Mouse (Mus musculus) midbrain, embryonic 13.5 days (tissue): Measurements from ENCODE around the gene Pdx1. TPM values are rescaled to one million over a fixed set of nuclear protein-coding genes. Genes with fewer than 3 reads are reported as not detected.
A peak's percentile ranks its signal among the peaks of the same experiment; 100 is the strongest.

Experiments
- ATAC-seq: fragments of 200-750 bp; cut with Nextera tagmentation; 2 replicates; pipeline ENCODE4 v1.8.0; 2017; ENCODE audit warnings: mild to moderate bottlenecking, moderate TSS enrichment, moderate library complexity
- H3K27ac ChIP-seq: fragments of 300-500 bp; sonication (generic); 2 replicates; pipeline ENCODE4 v1.5.1; 2015; ENCODE audit warnings: inconsistent platforms, mild to moderate bottlenecking, moderate library complexity
- H3K27me3 ChIP-seq: fragments of 300-500 bp; sonication (generic); 2 replicates; pipeline ENCODE4 v1.6.1; 2015; ENCODE audit warnings: mild to moderate bottlenecking, inconsistent platforms
- H3K36me3 ChIP-seq: fragments of 300-500 bp; sonication (generic); 2 replicates; pipeline ENCODE4 v1.6.1; 2015; ENCODE audit warnings: mild to moderate bottlenecking, inconsistent platforms
- H3K4me1 ChIP-seq: fragments of 300-500 bp; sonication (generic); replicated peaks from 2 replicates; pipeline ENCODE4 v1.6.1; 2015; ENCODE audit warnings: inconsistent platforms
- H3K4me2 ChIP-seq: fragments of 300-500 bp; sonication (generic); replicated peaks from 2 replicates; pipeline ENCODE4 v1.6.1; 2015; ENCODE audit warnings: moderate library complexity, mild to moderate bottlenecking, inconsistent platforms
- H3K4me3 ChIP-seq: fragments of 300-500 bp; sonication (generic); replicated peaks from 2 replicates; pipeline ENCODE4 v1.5.1; 2015; ENCODE audit warnings: mild to moderate bottlenecking, inconsistent platforms
- H3K9ac ChIP-seq: fragments of 300-500 bp; sonication (generic); replicated peaks from 2 replicates; pipeline ENCODE4 v1.6.1; 2015; ENCODE audit warnings: mild to moderate bottlenecking, inconsistent platforms
- H3K9me3 ChIP-seq: fragments of 300-500 bp; sonication (generic); 2 replicates; pipeline ENCODE4 v1.6.1; 2016; ENCODE audit warnings: mild to moderate bottlenecking, inconsistent platforms
- WGBS: fragments of 180-500 bp; shearing (Covaris S2); methylation state at CpG from one replicate; pipeline ENCODE4 v1.1.7; 2015; 5-methylcytosine and 5-hydroxymethylcytosine counted together
- polyA plus RNA-seq: library from polyadenylated mRNA; unstranded; fragments of >200 nt; fragmentation: Nextera tagmentation; extraction: Ambion mirVana; gene quantifications from 2 replicates; pipeline ENCODE4 v1.2.1, GENCODE M21; 2015

Gene Pdx1
- polyA plus RNA-seq, 1 experiment from 2014 or later, result not detected

GRCm38 (mm10) chr5:147293127-147293910 lies 23.6 kb downstream of the Pdx1 start:
- 14% methylated on average over 18 of the region's 18 CpGs for WGBS
- peak; percentile 81 for ATAC-seq
- no peak overlapping the region for H3K4me2 ChIP-seq
- H3K4me3 ChIP-seq, result no peak overlapping the region
- no peaks in the 10 kb centered on the region for H3K4me1 ChIP-seq
- H3K9ac ChIP-seq, result no peak overlapping the region
- H3K27me3 ChIP-seq, result peaks cover 74% of the 10 kb centered on the region
- no peak overlapping the region for H3K27ac ChIP-seq
- H3K36me3 ChIP-seq, result no peaks in the 10 kb centered on the region
- H3K9me3 ChIP-seq, result no peaks in the 10 kb centered on the region

GRCm38 (mm10) chr5:147294121-147294520 lies 24.4 kb downstream of the Pdx1 start:
- Histone ChIP-seq H3K4me1 (peaks cover 1% of the 10 kb centered on the region), H3K27ac (no peak overlapping the region), H3K9me3 (no peaks in the 10 kb centered on the region), H3K9ac (no peak overlapping the region), H3K4me3 (no peak overlapping the region), H3K4me2 (no peak overlapping the region), H3K36me3 (no peaks in the 10 kb centered on the region), H3K27me3 (peaks cover 82% of the 10 kb centered on the region)
- 12% methylated on average over 20 of the region's 20 CpGs for WGBS
- ATAC-seq, result no peak

- Histone ChIP-seq H3K27ac (no peak overlapping the region), H3K9me3 (no peaks in the 10 kb centered on the region), H3K36me3 (no peaks in the 10 kb centered on the region), H3K4me3 (no peak overlapping the region), H3K4me2 (no peak overlapping the region), H3K9ac (no peak overlapping the region), H3K27me3 (peaks cover 99% of the 10 kb centered on the region), H3K4me1 (peaks cover 14% of the 10 kb centered on the region)
- 54% methylated on average over 5 of the region's 5 CpGs for WGBS
- no peak for ATAC-seq
Observed at GRCm38 (mm10) chr5:147297249-147297648, 27.5 kb downstream of the Pdx1 start.

- Histone ChIP-seq H3K4me3 (peak overlapping the region; percentile 18), H3K27ac (no peak overlapping the region), H3K9me3 (no peaks in the 10 kb centered on the region), H3K36me3 (no peaks in the 10 kb centered on the region), H3K27me3 (peaks cover 99% of the 10 kb centered on the region), H3K9ac (no peak overlapping the region), H3K4me1 (peaks cover 18% of the 10 kb centered on the region), H3K4me2 (peak overlapping the region; percentile 40)
- peak; percentile 74 for ATAC-seq
- WGBS, result under 1% methylated on average over 39 of the region's 41 CpGs
Observed at GRCm38 (mm10) chr5:147299255-147300000, 29.7 kb downstream of the Pdx1 start.

DNA sequence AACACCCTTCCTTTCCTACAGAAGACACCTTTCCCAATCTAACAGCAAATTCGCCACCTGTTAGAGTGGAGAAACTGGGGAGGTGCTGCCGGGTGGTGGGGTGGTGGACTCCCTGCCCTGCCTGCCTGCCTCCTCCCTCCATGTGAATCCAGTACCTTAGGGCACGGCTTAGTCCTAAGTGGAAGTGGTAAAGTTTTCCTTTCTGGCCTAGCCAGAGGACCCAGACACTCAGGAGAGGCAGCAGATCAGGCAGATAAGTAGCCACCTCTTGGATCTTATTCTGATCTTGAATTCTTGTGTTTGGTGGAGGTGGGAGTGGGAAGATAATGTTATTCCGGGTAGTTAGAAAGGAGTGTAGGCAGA lies 30.2 kb downstream of the Pdx1 start:
- peak overlapping the region; percentile 18 for H3K4me3 ChIP-seq
- H3K9ac ChIP-seq, result no peak overlapping the region
- no peak overlapping the region for H3K27ac ChIP-seq
- H3K36me3 ChIP-seq, result no peaks in the 10 kb centered on the region
- peaks cover 99% of the 10 kb centered on the region for H3K27me3 ChIP-seq
- H3K4me1 ChIP-seq, result peaks cover 24% of the 10 kb centered on the region
- 0 out of 2 replicates have a peak overlapping the region, but pooled peaks have one; percentile 40 for H3K4me2 ChIP-seq
- H3K9me3 ChIP-seq, result no peaks in the 10 kb centered on the region
- 5% methylated on average over 4 of the region's 4 CpGs for WGBS
- ATAC-seq, result 0 out of 2 replicates have a peak, but pooled peaks have one; percentile 32

DNA sequence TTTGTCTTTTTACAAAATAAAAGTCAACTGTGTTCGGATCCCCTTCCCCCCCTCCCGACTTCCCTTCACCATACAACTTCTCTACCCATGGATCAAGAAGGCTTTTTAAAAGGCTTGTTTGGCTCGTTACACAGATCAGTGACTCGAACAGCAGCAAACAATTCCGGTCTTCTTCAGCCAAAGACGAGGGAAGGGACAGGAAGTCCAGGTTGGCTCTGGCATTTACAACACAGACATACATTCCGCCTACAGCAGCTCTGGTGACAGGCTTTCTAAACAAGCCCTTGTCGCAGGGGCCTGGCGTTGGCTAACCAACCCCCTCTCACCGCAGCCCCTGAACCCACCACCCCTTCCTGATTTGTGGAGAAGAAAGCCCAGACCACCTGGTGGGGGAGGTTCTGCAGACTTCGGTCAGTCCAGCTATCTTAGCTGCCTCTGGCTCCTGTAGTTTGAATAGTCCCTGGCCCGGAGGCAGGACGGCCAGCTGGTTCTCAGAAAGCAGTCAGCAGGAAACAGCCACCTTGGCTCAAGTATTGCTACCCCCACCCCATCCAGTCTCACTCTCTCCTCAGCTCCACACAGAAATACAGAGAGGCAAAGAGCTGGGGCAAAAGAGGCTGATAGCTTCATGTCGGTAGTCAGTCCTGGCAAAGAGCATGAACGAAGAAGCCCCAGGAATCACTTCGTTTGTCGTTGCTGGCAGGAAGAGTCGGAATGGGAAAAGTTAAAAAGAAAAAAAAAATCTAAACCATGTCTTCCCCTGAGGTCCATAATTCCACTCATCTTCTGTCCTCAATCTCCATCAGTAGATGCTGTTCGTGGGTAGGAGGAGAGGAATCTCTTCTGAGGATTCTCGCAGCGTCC lies 31.4 kb downstream of the Pdx1 start:
- H3K4me3 ChIP-seq, result no peak overlapping the region
- H3K36me3 ChIP-seq, result no peaks in the 10 kb centered on the region
- no peak overlapping the region for H3K9ac ChIP-seq
- peaks cover 28% of the 10 kb centered on the region for H3K4me1 ChIP-seq
- no peak overlapping the region for H3K4me2 ChIP-seq
- peaks cover 99% of the 10 kb centered on the region for H3K27me3 ChIP-seq
- H3K27ac ChIP-seq, result no peak overlapping the region
- no peak for ATAC-seq
- WGBS, result 2% methylated on average over 21 of the region's 21 CpGs
- no peaks in the 10 kb centered on the region for H3K9me3 ChIP-seq

DNA sequence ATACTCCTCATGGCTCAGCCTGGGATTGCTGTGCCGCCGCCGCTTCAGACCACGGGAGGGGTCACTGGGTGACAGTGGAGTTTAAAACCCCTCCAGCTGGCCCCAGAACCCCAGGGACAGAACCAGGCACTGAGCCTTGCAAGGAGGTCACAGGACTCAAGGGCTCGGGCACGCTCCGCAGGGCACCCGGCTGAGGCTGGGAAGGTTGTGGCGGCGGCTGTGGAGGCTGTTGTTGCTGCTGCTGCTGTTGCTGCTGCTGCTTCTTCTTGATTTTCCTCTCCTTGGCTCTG lies 32.0 kb downstream of the Pdx1 start:
- WGBS, result under 1% methylated on average over 10 of the region's 10 CpGs
- Histone ChIP-seq H3K4me3 (no peak overlapping the region), H3K4me2 (no peak overlapping the region), H3K27ac (no peak overlapping the region), H3K36me3 (no peaks in the 10 kb centered on the region), H3K27me3 (peaks cover 100% of the 10 kb centered on the region), H3K4me1 (peaks cover 33% of the 10 kb centered on the region), H3K9ac (no peak overlapping the region), H3K9me3 (no peaks in the 10 kb centered on the region)
- ATAC-seq, result no peak

GRCm38 (mm10) chr5:147302141-147302540 lies 32.4 kb downstream of the Pdx1 start:
- no peaks in the 10 kb centered on the region for H3K9me3 ChIP-seq
- H3K4me3 ChIP-seq, result no peak overlapping the region
- H3K27ac ChIP-seq, result no peak overlapping the region
- H3K4me2 ChIP-seq, result no peak overlapping the region
- no peak for ATAC-seq
- peaks cover 33% of the 10 kb centered on the region for H3K4me1 ChIP-seq
- H3K27me3 ChIP-seq, result peaks cover 100% of the 10 kb centered on the region
- no peak overlapping the region for H3K9ac ChIP-seq
- 4% methylated on average over 8 of the region's 8 CpGs for WGBS
- no peaks in the 10 kb centered on the region for H3K36me3 ChIP-seq

GRCm38 (mm10) chr5:147302746-147303400 lies 33.1 kb downstream of the Pdx1 start:
- Histone ChIP-seq H3K4me1 (peaks cover 33% of the 10 kb centered on the region), H3K36me3 (no peaks in the 10 kb centered on the region), H3K4me3 (no peak overlapping the region), H3K4me2 (no peak overlapping the region), H3K9me3 (no peaks in the 10 kb centered on the region), H3K27ac (no peak overlapping the region), H3K9ac (no peak overlapping the region), H3K27me3 (peaks cover 100% of the 10 kb centered on the region)
- WGBS, result 5% methylated on average over 13 of the region's 13 CpGs
- no peak for ATAC-seq

- no peaks in the 10 kb centered on the region for H3K9me3 ChIP-seq
- no peak for ATAC-seq
- under 1% methylated on average over 54 of the region's 54 CpGs for WGBS
- no peak overlapping the region for H3K27ac ChIP-seq
- H3K36me3 ChIP-seq, result no peaks in the 10 kb centered on the region
- H3K4me1 ChIP-seq, result peaks cover 28% of the 10 kb centered on the region
- H3K9ac ChIP-seq, result no peak overlapping the region
- H3K4me3 ChIP-seq, result peak overlapping the region; percentile 9; the same call in 1 of the 2 replicates
- H3K27me3 ChIP-seq, result peaks cover 100% of the 10 kb centered on the region
- no peak overlapping the region; the same call in 1 of the 2 replicates for H3K4me2 ChIP-seq
Observed at GRCm38 (mm10) chr5:147304276-147305155, 34.8 kb downstream of the Pdx1 start.

GRCm38 (mm10) chr5:147305166-147305565 lies 35.4 kb downstream of the Pdx1 start:
- Histone ChIP-seq H3K27ac (no peak overlapping the region), H3K36me3 (no peaks in the 10 kb centered on the region), H3K4me3 (no peak overlapping the region), H3K27me3 (peaks cover 100% of the 10 kb centered on the region), H3K4me2 (no peak overlapping the region), H3K9me3 (no peaks in the 10 kb centered on the region), H3K9ac (no peak overlapping the region), H3K4me1 (peaks cover 22% of the 10 kb centered on the region)
- WGBS, result under 1% methylated on average over 16 of the region's 16 CpGs
- ATAC-seq, result no peak
